Mouse (Mus musculus): ENCODE measurements around the gene Fzd1.

Gene Fzd1

DNA sequence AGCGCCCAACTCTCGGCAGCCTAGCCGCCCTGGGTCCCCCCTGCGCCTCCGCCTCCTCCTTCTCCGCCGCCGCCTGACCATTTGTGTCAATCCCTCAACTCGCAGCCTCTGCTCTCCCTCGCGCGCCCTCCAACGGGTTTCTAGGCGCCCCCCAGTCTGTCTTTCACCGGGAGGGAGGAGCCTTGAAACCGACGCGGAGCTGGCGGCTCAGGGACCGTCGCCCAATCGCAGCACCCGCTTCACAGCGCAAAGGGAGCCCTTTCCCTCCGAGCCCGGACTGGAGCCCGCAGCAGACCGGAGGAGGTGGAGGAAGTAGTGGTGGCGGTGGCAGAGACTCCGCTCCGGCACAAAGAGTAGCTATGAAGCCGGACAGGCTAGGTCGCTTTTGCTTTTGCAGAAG, at the start of gene Fzd1:
Gene Fzd1 (minus strand): TSS at position 134 of the 400 bp plus-strand sequence.
- DNase-seq = peak; percentile 85

GRCm38 (mm10) chr5:4805228-4805627, 47.4 kb upstream of the Fzd1 start:
- no peak for DNase-seq

GRCm38 (mm10) chr5:4803708-4804107, 45.9 kb upstream of the Fzd1 start:
- no peak for DNase-seq

DNA sequence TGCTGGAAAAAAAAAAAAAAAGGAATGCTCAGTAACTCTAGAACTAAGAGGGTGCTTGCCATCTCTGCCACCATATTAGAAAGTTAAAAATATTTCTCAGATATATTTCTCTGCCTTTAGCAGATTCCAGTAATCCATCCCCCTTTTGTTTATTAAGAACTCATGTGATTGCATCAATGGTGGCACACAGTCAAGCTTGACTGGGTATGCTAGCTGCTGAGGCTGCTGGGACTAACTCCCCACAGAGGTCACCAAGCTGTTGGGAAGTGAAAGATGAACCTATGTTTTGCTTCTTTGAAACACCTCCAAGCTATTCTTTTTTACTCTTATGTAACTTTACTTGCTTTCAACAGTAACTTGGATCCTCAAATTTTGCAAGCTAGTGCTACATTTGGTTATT, 44.1 kb upstream of the Fzd1 start:
- DNase-seq = no peak

- DNase-seq = no peak
These were observed 43.4 kb upstream of the Fzd1 start for GRCm38 (mm10) chr5:4801096-4801850.

GRCm38 (mm10) chr5:4791219-4791618, 33.4 kb upstream of the Fzd1 start:
- DNase-seq = no peak

GRCm38 (mm10) chr5:4790265-4790664, 32.4 kb upstream of the Fzd1 start:
- DNase-seq = no peak

DNA sequence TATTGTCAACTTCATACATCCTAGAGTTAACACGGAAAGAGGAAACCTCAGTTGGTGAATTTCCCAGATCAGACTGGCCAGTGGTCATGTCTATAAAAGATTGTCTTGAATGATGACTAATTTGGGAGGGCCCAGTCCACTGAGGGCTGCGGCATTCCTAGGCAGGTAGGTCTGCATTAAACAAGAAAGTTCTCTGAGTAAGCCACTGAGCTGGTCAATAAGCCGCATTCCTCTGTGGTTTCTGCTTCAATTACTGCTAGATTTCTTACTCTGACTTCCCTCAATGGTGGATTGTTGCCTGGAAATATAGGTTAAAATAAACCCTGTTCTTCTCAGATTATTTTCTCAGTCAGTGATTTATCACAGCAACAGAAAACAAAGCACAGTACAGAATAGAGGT, 30.6 kb upstream of the Fzd1 start:
- DNase-seq = no peak

DNA sequence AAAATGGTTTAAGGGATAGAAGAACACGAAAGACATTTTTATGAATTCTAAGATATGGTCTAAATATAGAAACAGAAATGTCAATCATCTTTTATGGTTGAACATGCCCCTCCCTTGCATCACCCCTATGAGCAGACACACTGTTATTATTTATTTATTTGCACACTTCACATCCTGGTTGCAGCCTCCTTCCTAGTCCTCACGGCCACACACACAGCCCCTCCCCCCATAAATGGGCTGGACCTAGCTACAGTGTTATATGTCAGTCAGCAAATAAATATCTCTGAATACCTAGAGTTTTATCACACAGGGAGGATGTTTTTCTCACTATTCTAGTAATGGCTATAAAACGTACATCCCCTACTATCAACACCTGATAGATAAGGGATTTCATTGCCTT, 29.0 kb upstream of the Fzd1 start:
- no peak for DNase-seq

GRCm38 (mm10) chr5:4778274-4778673, 20.4 kb upstream of the Fzd1 start:
- no peak for DNase-seq

- no peak for DNase-seq
These were observed 18.7 kb upstream of the Fzd1 start for GRCm38 (mm10) chr5:4776495-4776894.

GRCm38 (mm10) chr5:4773090-4773772, 15.4 kb upstream of the Fzd1 start:
- DNase-seq = no peak

DNA sequence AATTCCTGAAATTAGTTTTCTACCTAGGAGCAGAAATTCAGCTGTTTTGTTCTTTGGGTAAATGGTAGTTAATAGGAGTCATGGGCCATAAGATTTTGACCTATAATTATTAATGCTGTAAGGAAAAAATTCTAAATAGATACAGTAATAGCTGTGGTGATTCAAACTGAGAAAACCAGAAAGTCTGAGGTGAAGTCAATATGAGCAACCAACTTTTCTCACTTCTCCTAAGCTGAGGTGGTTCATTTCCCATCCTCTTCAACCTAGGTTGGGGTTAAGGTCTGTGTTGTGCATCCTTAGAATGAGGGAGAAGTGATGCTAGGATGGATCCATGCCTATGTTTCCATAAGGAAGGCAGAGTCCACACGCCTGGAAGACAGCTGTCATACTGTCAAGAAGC, 12.8 kb upstream of the Fzd1 start:
- no peak for DNase-seq

DNA sequence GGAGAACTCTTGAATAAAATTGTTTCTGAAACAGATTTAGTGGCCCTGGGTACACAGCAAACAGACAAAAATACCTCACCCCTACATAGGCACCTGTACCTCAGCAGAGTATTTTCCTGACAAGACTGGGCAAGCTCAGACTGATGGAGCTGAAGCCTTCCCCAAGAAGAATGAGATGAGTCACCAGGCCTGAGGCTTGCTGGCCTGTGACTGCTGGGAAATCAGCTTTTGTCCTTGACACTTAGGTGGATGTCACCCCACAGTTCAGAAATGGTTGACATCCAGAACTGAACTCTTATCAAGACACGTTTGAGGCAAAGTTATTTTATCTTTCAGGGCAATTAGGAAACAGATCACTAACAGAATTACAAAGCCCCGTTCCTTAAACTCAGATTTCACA, 10.1 kb upstream of the Fzd1 start:
- no peak for DNase-seq

DNA sequence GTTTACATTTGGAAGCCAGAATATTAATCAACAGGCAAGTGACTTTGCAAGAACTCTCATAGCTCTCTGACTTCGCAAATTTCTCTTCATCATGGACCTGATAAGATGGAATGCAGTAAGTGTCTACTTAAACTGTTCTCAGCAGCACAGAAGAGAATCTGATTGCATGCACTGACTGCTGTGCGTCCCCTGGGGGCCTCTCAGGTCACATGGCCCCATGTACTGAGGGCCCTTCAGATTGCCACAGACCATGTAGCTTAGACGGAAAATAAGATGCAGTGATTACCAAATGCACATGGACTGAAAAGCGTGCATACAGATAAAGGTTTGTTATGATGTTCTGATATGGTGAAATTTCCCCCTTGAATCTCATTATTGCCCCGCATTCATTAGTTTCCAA, 8.9 kb upstream of the Fzd1 start:
- no peak for DNase-seq

DNA sequence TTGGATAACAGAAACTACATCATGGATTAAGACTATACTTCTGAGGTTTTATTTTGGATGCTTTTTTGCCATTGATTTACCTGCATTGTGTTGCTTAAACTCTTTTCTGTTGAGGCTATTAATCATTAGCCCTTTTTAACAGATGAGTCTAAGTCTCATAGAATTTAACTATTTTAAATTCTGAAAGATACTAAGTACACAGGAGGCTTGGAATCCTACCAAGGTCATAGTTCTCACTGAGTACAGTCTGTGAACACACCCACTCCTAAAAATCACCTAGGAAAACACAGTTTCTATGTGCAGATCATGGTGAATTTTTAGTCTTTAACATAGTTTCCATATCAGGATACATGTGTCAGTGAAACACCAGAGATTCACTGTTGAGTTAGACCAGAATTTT, 4.1 kb upstream of the Fzd1 start:
- DNase-seq = no peak

DNA sequence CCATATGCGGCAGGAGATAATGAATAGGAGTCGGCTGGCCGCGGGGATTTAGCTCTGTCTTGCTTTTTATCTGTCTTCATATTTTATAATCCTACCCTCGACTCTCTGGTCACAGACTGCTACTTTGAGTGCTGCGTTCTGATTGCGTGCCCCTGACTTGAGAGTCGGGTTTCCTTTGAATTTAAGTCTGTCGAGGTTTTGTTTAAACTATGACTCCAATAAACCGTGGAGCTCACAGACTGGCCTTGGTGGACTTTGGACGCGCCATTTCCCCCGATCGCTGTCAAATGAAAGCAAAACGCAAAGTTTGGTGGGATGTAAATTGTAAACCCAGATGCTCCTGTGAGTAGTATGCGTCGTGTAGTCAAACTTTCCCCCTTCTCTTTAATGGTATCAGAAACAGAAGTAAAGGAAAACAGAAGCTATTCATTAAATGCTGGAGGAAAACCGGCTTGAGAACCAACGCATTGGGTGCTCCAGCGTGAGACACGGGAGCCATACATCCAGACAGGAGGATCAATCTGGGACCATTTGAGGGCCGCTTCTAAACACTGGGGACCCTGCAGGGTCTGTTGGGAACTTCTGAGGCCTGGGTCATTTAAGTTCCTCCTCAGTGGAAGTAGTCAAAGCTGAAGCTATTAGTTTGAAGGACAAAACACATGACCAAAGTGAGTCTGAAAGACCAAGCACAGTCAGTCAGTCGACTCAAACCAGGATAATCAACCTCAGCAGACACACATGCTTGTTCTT, 671 bp upstream of the Fzd1 start:
- DNase-seq = no peak

DNA sequence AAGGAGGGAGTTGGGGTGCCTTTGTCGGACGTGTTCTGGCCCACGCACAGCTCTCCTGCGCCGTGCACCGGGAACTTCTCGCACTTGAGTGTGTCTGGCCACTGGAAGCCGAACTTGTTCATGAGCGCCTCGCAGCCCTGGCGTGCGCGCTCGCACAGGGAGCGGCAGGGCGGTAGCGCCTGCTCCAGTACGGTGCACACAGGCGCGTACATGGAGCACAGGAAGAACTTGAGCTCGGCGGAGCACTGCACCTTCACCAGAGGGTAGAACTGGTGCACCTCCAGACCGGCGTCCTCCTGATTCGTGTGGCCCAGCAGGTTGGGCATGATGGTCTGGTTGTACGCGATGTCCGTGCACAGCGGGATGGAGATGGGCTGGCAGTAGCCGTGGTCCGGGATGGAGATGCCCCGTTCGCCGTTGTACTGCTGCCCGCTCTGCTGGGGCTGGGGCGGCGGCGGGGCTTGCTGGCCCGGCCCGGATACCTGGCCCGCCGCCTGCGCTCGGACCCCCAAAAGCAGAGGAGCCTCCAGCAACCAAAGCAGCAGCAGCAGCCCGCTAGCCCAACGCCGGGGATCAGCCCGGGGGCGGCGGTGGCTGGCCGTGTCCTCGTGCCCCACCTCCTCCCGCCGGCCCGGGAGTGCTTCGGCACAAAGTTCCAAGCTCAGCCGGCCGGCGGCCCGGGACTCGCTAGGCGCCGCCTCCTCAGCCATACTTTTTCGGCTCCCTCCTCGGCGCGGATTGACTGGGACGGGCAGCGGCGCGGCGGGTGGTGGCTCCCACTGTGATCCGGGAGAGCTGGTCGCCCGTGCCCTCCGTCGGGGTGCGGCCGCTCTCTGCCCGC, 744 bp downstream of the Fzd1 start:
- DNase-seq = peak; percentile 45

- peak; percentile 46 for DNase-seq
These were observed 1.7 kb downstream of the Fzd1 start for GRCm38 (mm10) chr5:4756001-4756681.

GRCm38 (mm10) chr5:4755326-4755725, 2.5 kb downstream of the Fzd1 start:
- peak; percentile 6 for DNase-seq

DNA sequence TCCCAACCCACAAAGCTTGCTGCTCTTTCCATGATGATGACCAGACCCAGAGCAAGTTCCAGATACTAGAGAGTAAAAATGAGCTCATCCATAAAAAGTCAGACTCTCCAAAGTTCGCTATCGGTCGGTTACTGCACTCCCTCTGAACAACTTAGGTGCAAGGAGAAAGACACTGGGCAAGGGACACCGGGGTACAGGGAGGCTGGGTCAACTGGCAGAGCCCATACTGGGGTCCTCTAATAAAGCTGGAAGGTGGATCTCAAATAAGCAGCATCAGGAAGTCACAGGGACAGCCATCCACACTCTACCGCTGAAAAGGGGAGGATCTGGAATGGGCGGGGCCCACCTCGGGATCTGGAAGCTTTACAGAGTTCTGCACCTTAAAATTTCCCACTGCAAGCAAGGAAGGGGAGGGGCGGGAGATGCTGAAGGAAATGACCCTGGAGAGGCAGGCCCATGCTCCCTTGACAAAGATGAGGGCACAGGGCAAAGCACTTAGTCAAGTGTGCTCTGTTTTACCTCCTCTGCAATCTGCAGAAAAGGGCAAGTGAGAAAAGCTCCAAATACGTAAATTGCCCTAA, 3.0 kb downstream of the Fzd1 start:
- no peak for DNase-seq

GRCm38 (mm10) chr5:4753161-4753560, 4.7 kb downstream of the Fzd1 start:
- no peak for DNase-seq

Measured in cerebellum, adult 11 months (tissue).